Mouse (Mus musculus) hindbrain, embryonic 16.5 days (tissue): ENCODE data around the gene Pard3b. TPM values are rescaled to one million over a fixed set of nuclear protein-coding genes. Genes with fewer than 3 reads are reported as not detected.

Experiments used
- ATAC-seq: fragments of 200-750 bp; cut with Nextera tagmentation; 2 replicates; pipeline ENCODE4 v1.8.0; 2017; ENCODE audit warnings: moderate TSS enrichment, moderate library complexity
- H3K27ac ChIP-seq: fragments of 300-500 bp; sonication (generic); 2 replicates; pipeline ENCODE4 v1.5.1; 2014; ENCODE audit warnings: low read depth, mild to moderate bottlenecking, control low read depth, low read length, moderate library complexity
- H3K27me3 ChIP-seq: fragments of 300-500 bp; sonication (generic); replicated peaks from 2 replicates; pipeline ENCODE4 v1.6.1; 2014; ENCODE audit warnings: low read length; ENCODE audit not compliant: control insufficient read depth, insufficient read depth
- H3K36me3 ChIP-seq: fragments of 300-500 bp; sonication (generic); 2 replicates; pipeline ENCODE4 v1.6.1; 2014; ENCODE audit warnings: mild to moderate bottlenecking, low read length, moderate library complexity, mixed read lengths; ENCODE audit not compliant: control insufficient read depth, insufficient read depth
- H3K4me1 ChIP-seq: fragments of 300-500 bp; sonication (generic); 2 replicates; pipeline ENCODE4 v1.6.1; 2014; ENCODE audit warnings: low read depth, low read length; ENCODE audit not compliant: control insufficient read depth, insufficient read depth
- H3K4me2 ChIP-seq: fragments of 300-500 bp; sonication (generic); 2 replicates; pipeline ENCODE4 v1.6.1; 2014; ENCODE audit warnings: mild to moderate bottlenecking, low read length, control low read depth, moderate library complexity
- H3K4me3 ChIP-seq: fragments of 300-500 bp; sonication (generic); 2 replicates; pipeline ENCODE4 v1.5.1; 2014; ENCODE audit warnings: mild to moderate bottlenecking, low read length, control low read depth, moderate library complexity
- H3K9ac ChIP-seq: fragments of 300-500 bp; sonication (generic); 2 replicates; pipeline ENCODE4 v1.6.1; 2014; ENCODE audit warnings: low read depth, mild to moderate bottlenecking, control low read depth, low read length, moderate library complexity
- H3K9me3 ChIP-seq: fragments of 300-500 bp; sonication (generic); 2 replicates; pipeline ENCODE4 v1.6.1; 2014; ENCODE audit warnings: mild to moderate bottlenecking, low read length, moderate library complexity; ENCODE audit not compliant: control insufficient read depth
- WGBS: fragments of 180-500 bp; shearing (Covaris S2); extraction: QIAGEN DNeasy Blood & Tissue Kit; methylation state at CpG from one replicate; pipeline ENCODE4 v1.1.7; 2014; 5-methylcytosine and 5-hydroxymethylcytosine counted together
- polyA plus RNA-seq: library from polyadenylated mRNA; unstranded; fragments of >200 nt; fragmentation: Nextera tagmentation; extraction: Ambion mirVana; gene quantifications from 2 replicates; pipeline ENCODE4 v1.2.1, GENCODE M21; 2015

Gene Pard3b
- polyA plus RNA-seq, 1 experiment from 2014 or later, result 8.9 TPM

GRCm38 (mm10) chr1:62510501-62510900, 871.9 kb downstream of the Pard3b start:
- H3K4me1 ChIP-seq, result no peaks in the 10 kb centered on the region
- whole genome bisulfite sequencing, result 51% methylated on average over 4 of the region's 4 CpGs

GRCm38 (mm10) chr1:62511681-62512080, 873.1 kb downstream of the Pard3b start:
- H3K4me3 ChIP-seq, result no peak overlapping the region
- no peaks in the 10 kb centered on the region for H3K4me1 ChIP-seq
- H3K9ac ChIP-seq, result no peak overlapping the region
- H3K9me3 ChIP-seq, result no peaks in the 10 kb centered on the region
- H3K4me2 ChIP-seq, result no peak overlapping the region
- no peak overlapping the region for H3K27ac ChIP-seq
- 78% methylated on average over 3 of the region's 3 CpGs for WGBS
- H3K36me3 ChIP-seq, result no peaks in the 10 kb centered on the region
- H3K27me3 ChIP-seq, result no peaks in the 10 kb centered on the region
- no peak for ATAC-seq

More at GRCm38 (mm10) chr1:62510501-62510900, 871.9 kb downstream of the Pard3b start:
- H3K4me3 ChIP-seq, result no peak overlapping the region
- no peaks in the 10 kb centered on the region for H3K9me3 ChIP-seq
- no peak overlapping the region for H3K9ac ChIP-seq
- no peak for ATAC-seq
- H3K27me3 ChIP-seq, result no peaks in the 10 kb centered on the region
- no peak overlapping the region for H3K4me2 ChIP-seq
- no peak overlapping the region for H3K27ac ChIP-seq
- no peaks in the 10 kb centered on the region for H3K36me3 ChIP-seq

GRCm38 (mm10) chr1:62518621-62519213, 880.1 kb downstream of the Pard3b start:
- no peak for ATAC-seq
- Histone ChIP-seq H3K4me1 (no peaks in the 10 kb centered on the region), H3K36me3 (no peaks in the 10 kb centered on the region), H3K9ac (no peak overlapping the region), H3K9me3 (no peaks in the 10 kb centered on the region), H3K4me3 (no peak overlapping the region), H3K27ac (no peak overlapping the region; the same call in 1 of the 2 replicates), H3K4me2 (no peak overlapping the region), H3K27me3 (no peaks in the 10 kb centered on the region)
- 74% methylated on average over 2 of the region's 2 CpGs for WGBS

GRCm38 (mm10) chr1:62521368-62521767, 882.7 kb downstream of the Pard3b start:
- H3K36me3 ChIP-seq, result no peaks in the 10 kb centered on the region
- WGBS, result 87% methylated on average over 7 of the region's 7 CpGs

GRCm38 (mm10) chr1:62522761-62523160, 884.1 kb downstream of the Pard3b start:
- no peaks in the 10 kb centered on the region for H3K27me3 ChIP-seq
- no peak overlapping the region for H3K4me3 ChIP-seq
- no peaks in the 10 kb centered on the region for H3K9me3 ChIP-seq
- H3K4me2 ChIP-seq, result no peak overlapping the region
- no peak for ATAC-seq
- H3K9ac ChIP-seq, result no peak overlapping the region
- H3K4me1 ChIP-seq, result no peaks in the 10 kb centered on the region
- no peaks in the 10 kb centered on the region for H3K36me3 ChIP-seq
- H3K27ac ChIP-seq, result no peak overlapping the region
- 72% methylated on average over 2 of the region's 2 CpGs for WGBS

More at GRCm38 (mm10) chr1:62521368-62521767, 882.7 kb downstream of the Pard3b start:
- H3K4me1 ChIP-seq, result no peaks in the 10 kb centered on the region
- H3K9me3 ChIP-seq, result no peaks in the 10 kb centered on the region
- no peak for ATAC-seq
- H3K4me2 ChIP-seq, result no peak overlapping the region
- H3K4me3 ChIP-seq, result no peak overlapping the region
- no peak overlapping the region for H3K27ac ChIP-seq
- H3K27me3 ChIP-seq, result no peaks in the 10 kb centered on the region
- no peak overlapping the region for H3K9ac ChIP-seq

GRCm38 (mm10) chr1:62527788-62528187, 889.2 kb downstream of the Pard3b start:
- Histone ChIP-seq H3K9ac (no peak overlapping the region), H3K27me3 (no peaks in the 10 kb centered on the region), H3K4me1 (no peaks in the 10 kb centered on the region), H3K4me3 (no peak overlapping the region), H3K27ac (no peak overlapping the region), H3K9me3 (no peaks in the 10 kb centered on the region), H3K4me2 (no peak overlapping the region), H3K36me3 (no peaks in the 10 kb centered on the region)
- 63% methylated on average over 7 of the region's 7 CpGs for WGBS
- ATAC-seq, result no peak

GRCm38 (mm10) chr1:62529941-62530340, 891.3 kb downstream of the Pard3b start:
- 41% methylated on average over 8 of the region's 8 CpGs for WGBS
- Histone ChIP-seq H3K4me1 (no peaks in the 10 kb centered on the region), H3K36me3 (no peaks in the 10 kb centered on the region), H3K27ac (no peak overlapping the region), H3K4me3 (no peak overlapping the region), H3K27me3 (no peaks in the 10 kb centered on the region), H3K9me3 (no peaks in the 10 kb centered on the region), H3K4me2 (no peak overlapping the region), H3K9ac (no peak overlapping the region)
- no peak for ATAC-seq

- Histone ChIP-seq H3K4me3 (no peak overlapping the region), H3K4me1 (no peaks in the 10 kb centered on the region), H3K9ac (no peak overlapping the region), H3K4me2 (no peak overlapping the region), H3K27me3 (no peaks in the 10 kb centered on the region), H3K36me3 (no peaks in the 10 kb centered on the region), H3K27ac (no peak overlapping the region), H3K9me3 (no peaks in the 10 kb centered on the region)
- WGBS, result 90% methylated on average over 10 of the region's 10 CpGs
- no peak for ATAC-seq
These were observed 894.0 kb downstream of the Pard3b start for GRCm38 (mm10) chr1:62532426-62533126.

- H3K9ac ChIP-seq, result no peak overlapping the region
- no peak overlapping the region for H3K4me3 ChIP-seq
- H3K9me3 ChIP-seq, result no peaks in the 10 kb centered on the region
- H3K4me1 ChIP-seq, result no peaks in the 10 kb centered on the region
- H3K27me3 ChIP-seq, result no peaks in the 10 kb centered on the region
- ATAC-seq, result no peak
- H3K4me2 ChIP-seq, result no peak overlapping the region
- 92% methylated on average over 4 of the region's 4 CpGs for WGBS
- H3K27ac ChIP-seq, result no peak overlapping the region
- H3K36me3 ChIP-seq, result no peaks in the 10 kb centered on the region
These were observed 910.3 kb downstream of the Pard3b start for GRCm38 (mm10) chr1:62548953-62549352.
